Mouse (Mus musculus) cortical plate, adult 2 months (tissue): ENCODE results near the gene Sox6.

ENCODE experiments used
- CTCF ChIP-seq: fragments of 200-500 bp; IDR thresholded peaks from 2 replicates; pipeline ENCODE4 v1.5.1; 2011; ENCODE audit warnings: mild to moderate bottlenecking, control low read depth, low read length; ENCODE audit not compliant: insufficient read depth; ENCODE audit errors: extremely low read depth
- POLR2A ChIP-seq: fragments of 200-500 bp; IDR thresholded peaks from 2 replicates; pipeline ENCODE4 v1.6.1; 2011; ENCODE audit warnings: mild to moderate bottlenecking, low read length, control low read depth; ENCODE audit not compliant: insufficient read depth; ENCODE audit errors: extremely low read depth

GRCm38 (mm10) chr7:115663399-115663798 lies 375.2 kb downstream of the Sox6 start:
- TF ChIP-seq CTCF (no peak), POLR2A (no peak)
